Mouse (Mus musculus): ENCODE measurements around the gene Hist3h2a. TPM values are rescaled to one million over a fixed set of nuclear protein-coding genes. Genes with fewer than 3 reads are reported as not detected.

Hist3h2a gene
- polyA plus RNA-seq, 1 experiment from 2014 or later: 14.3 TPM

- no peak overlapping the region for H3K4me2 ChIP-seq (ENCODE audit: low read depth, low read length)
- no peak overlapping the region for H3K9ac ChIP-seq (replicated peaks)
- peaks cover 4% of the 10 kb centered on the region; the same call in 1 of the 2 replicates for H3K27me3 ChIP-seq (ENCODE audit: insufficient read depth, low read length)
- TF ChIP-seq CTCF (IDR thresholded peaks at IDR 0.05; ENCODE audit: low read depth): no peak
- no peak for TF ChIP-seq EP300 (IDR thresholded peaks at IDR 0.05; ENCODE audit: low read depth)
- H3K27ac ChIP-seq (ENCODE audit: low read depth): no peak overlapping the region
- no peaks in the 10 kb centered on the region for H3K9me3 ChIP-seq (ENCODE audit: low read length)
- no peak overlapping the region for H3K4me3 ChIP-seq (ENCODE audit: low read depth, low read length)
- peaks cover 13% of the 10 kb centered on the region for H3K36me3 ChIP-seq (replicated peaks; ENCODE audit: insufficient read depth, low read length)
- WGBS (ENCODE audit: insufficient replicate concordance): 63% methylated on average over 47 of the region's 50 CpGs
- H3K4me1 ChIP-seq (ENCODE audit: insufficient read depth): peaks cover 34% of the 10 kb centered on the region
- ATAC-seq (no peak), DNase-seq (no peak)
Measured at GRCm38 (mm10) chr11:58961364-58962177, 7.1 kb downstream of the Hist3h2a start.

GRCm38 (mm10) chr11:58963543-58963942, 9.1 kb downstream of the Hist3h2a start:
- peak; percentile 75 for DNase-seq
- no peak overlapping the region for H3K4me2 ChIP-seq (ENCODE audit: low read depth, low read length)

GRCm38 (mm10) chr11:58964216-58964615, 9.7 kb downstream of the Hist3h2a start:
- no peak overlapping the region for H3K4me3 ChIP-seq (ENCODE audit: low read depth, low read length)
- peaks cover 4% of the 10 kb centered on the region; the same call in 1 of the 2 replicates for H3K27me3 ChIP-seq (ENCODE audit: insufficient read depth, low read length)
- H3K9me3 ChIP-seq (ENCODE audit: low read length): no peaks in the 10 kb centered on the region
- no peaks in the 10 kb centered on the region for H3K36me3 ChIP-seq (replicated peaks; ENCODE audit: insufficient read depth, low read length)
- H3K4me2 ChIP-seq (ENCODE audit: low read depth, low read length): no peak overlapping the region
- H3K9ac ChIP-seq (replicated peaks): no peak overlapping the region
- DNase-seq (no peak), ATAC-seq (no peak)
- H3K4me1 ChIP-seq (ENCODE audit: insufficient read depth): peaks cover 19% of the 10 kb centered on the region
- H3K27ac ChIP-seq (ENCODE audit: low read depth): no peak overlapping the region
- no peak for TF ChIP-seq CTCF (IDR thresholded peaks at IDR 0.05; ENCODE audit: low read depth)
- TF ChIP-seq EP300 (IDR thresholded peaks at IDR 0.05; ENCODE audit: low read depth): no peak
- WGBS (ENCODE audit: insufficient replicate concordance): 78% methylated on average over 7 of the region's 7 CpGs

More at GRCm38 (mm10) chr11:58963543-58963942, 9.1 kb downstream of the Hist3h2a start:
- TF ChIP-seq CTCF (IDR thresholded peaks at IDR 0.05; ENCODE audit: low read depth) (no peak), EP300 (IDR thresholded peaks at IDR 0.05; ENCODE audit: low read depth) (no peak)
- Histone ChIP-seq H3K4me3 (ENCODE audit: low read depth, low read length) (no peak overlapping the region), H3K27me3 (ENCODE audit: insufficient read depth, low read length) (peaks cover 4% of the 10 kb centered on the region; the same call in 1 of the 2 replicates), H3K9ac (replicated peaks) (no peak overlapping the region), H3K9me3 (ENCODE audit: low read length) (no peaks in the 10 kb centered on the region), H3K4me1 (ENCODE audit: insufficient read depth) (peaks cover 20% of the 10 kb centered on the region), H3K36me3 (replicated peaks; ENCODE audit: insufficient read depth, low read length) (no peaks in the 10 kb centered on the region), H3K27ac (ENCODE audit: low read depth) (no peak overlapping the region)
- no peak for ATAC-seq
- 39% methylated on average over 17 of the region's 17 CpGs for WGBS (ENCODE audit: insufficient replicate concordance)

- H3K36me3 ChIP-seq (replicated peaks; ENCODE audit: insufficient read depth, low read length): no peaks in the 10 kb centered on the region
- H3K9me3 ChIP-seq (ENCODE audit: low read length): no peaks in the 10 kb centered on the region
- no peak overlapping the region for H3K4me2 ChIP-seq (ENCODE audit: low read depth, low read length)
- H3K4me3 ChIP-seq (ENCODE audit: low read depth, low read length): no peak overlapping the region
- H3K4me1 ChIP-seq (ENCODE audit: insufficient read depth): peaks cover 18% of the 10 kb centered on the region
- no peak for TF ChIP-seq CTCF (IDR thresholded peaks at IDR 0.05; ENCODE audit: low read depth)
- no peak for TF ChIP-seq EP300 (IDR thresholded peaks at IDR 0.05; ENCODE audit: low read depth)
- H3K27ac ChIP-seq (ENCODE audit: low read depth): no peak overlapping the region
- WGBS (ENCODE audit: insufficient replicate concordance): 42% methylated on average over 12 of the region's 12 CpGs
- ATAC-seq: peak; percentile 54
- H3K9ac ChIP-seq (replicated peaks): no peak overlapping the region
- no peak for DNase-seq
- peaks cover 4% of the 10 kb centered on the region; the same call in 1 of the 2 replicates for H3K27me3 ChIP-seq (ENCODE audit: insufficient read depth, low read length)
Measured at GRCm38 (mm10) chr11:58965001-58965760, 10.7 kb downstream of the Hist3h2a start.

- H3K27me3 ChIP-seq (ENCODE audit: insufficient read depth, low read length): no peaks in the 10 kb centered on the region
- H3K9me3 ChIP-seq (ENCODE audit: low read length): no peaks in the 10 kb centered on the region
- DNase-seq: peak; percentile 50
- no peak overlapping the region for H3K4me2 ChIP-seq (ENCODE audit: low read depth, low read length)
- ATAC-seq: no peak
- peaks cover 9% of the 10 kb centered on the region; the same call in 1 of the 2 replicates for H3K36me3 ChIP-seq (replicated peaks; ENCODE audit: insufficient read depth, low read length)
- WGBS (ENCODE audit: insufficient replicate concordance): 86% methylated on average over 1 of the region's 1 CpGs
- TF ChIP-seq EP300 (IDR thresholded peaks at IDR 0.05; ENCODE audit: low read depth) (no peak), CTCF (IDR thresholded peaks at IDR 0.05; ENCODE audit: low read depth) (peak; percentile 76)
- peaks cover 15% of the 10 kb centered on the region for H3K4me1 ChIP-seq (ENCODE audit: insufficient read depth)
- no peak overlapping the region for H3K9ac ChIP-seq (replicated peaks)
- no peak overlapping the region for H3K4me3 ChIP-seq (ENCODE audit: low read depth, low read length)
- no peak overlapping the region for H3K27ac ChIP-seq (ENCODE audit: low read depth)
Measured at GRCm38 (mm10) chr11:58967346-58967745, 12.9 kb downstream of the Hist3h2a start.

- DNase-seq (no peak), ATAC-seq (no peak)
- Histone ChIP-seq H3K9me3 (ENCODE audit: low read length) (no peaks in the 10 kb centered on the region), H3K4me1 (ENCODE audit: insufficient read depth) (peaks cover 13% of the 10 kb centered on the region), H3K27ac (ENCODE audit: low read depth) (no peak overlapping the region), H3K36me3 (replicated peaks; ENCODE audit: insufficient read depth, low read length) (peaks cover 9% of the 10 kb centered on the region; the same call in 1 of the 2 replicates), H3K27me3 (ENCODE audit: insufficient read depth, low read length) (no peaks in the 10 kb centered on the region), H3K9ac (replicated peaks) (no peak overlapping the region), H3K4me3 (ENCODE audit: low read depth, low read length) (no peak overlapping the region), H3K4me2 (ENCODE audit: low read depth, low read length) (no peak overlapping the region)
- TF ChIP-seq EP300 (IDR thresholded peaks at IDR 0.05; ENCODE audit: low read depth) (no peak), CTCF (IDR thresholded peaks at IDR 0.05; ENCODE audit: low read depth) (no peak)
- WGBS (ENCODE audit: insufficient replicate concordance): 59% methylated on average over 7 of the region's 7 CpGs
Measured at GRCm38 (mm10) chr11:58968551-58968950, 14.1 kb downstream of the Hist3h2a start.

Data from liver, postnatal 0 days (tissue).